Mouse (Mus musculus): ENCODE measurements around the gene Gamt. TPM values are rescaled to one million over a fixed set of nuclear protein-coding genes. Genes with fewer than 3 reads are reported as not detected.
A peak's percentile ranks its signal among the peaks of the same experiment; 100 is the strongest.

Gamt gene
- total and polyA plus RNA-seq, 3 experiments = 246 to 833 (median 281) TPM

DNA sequence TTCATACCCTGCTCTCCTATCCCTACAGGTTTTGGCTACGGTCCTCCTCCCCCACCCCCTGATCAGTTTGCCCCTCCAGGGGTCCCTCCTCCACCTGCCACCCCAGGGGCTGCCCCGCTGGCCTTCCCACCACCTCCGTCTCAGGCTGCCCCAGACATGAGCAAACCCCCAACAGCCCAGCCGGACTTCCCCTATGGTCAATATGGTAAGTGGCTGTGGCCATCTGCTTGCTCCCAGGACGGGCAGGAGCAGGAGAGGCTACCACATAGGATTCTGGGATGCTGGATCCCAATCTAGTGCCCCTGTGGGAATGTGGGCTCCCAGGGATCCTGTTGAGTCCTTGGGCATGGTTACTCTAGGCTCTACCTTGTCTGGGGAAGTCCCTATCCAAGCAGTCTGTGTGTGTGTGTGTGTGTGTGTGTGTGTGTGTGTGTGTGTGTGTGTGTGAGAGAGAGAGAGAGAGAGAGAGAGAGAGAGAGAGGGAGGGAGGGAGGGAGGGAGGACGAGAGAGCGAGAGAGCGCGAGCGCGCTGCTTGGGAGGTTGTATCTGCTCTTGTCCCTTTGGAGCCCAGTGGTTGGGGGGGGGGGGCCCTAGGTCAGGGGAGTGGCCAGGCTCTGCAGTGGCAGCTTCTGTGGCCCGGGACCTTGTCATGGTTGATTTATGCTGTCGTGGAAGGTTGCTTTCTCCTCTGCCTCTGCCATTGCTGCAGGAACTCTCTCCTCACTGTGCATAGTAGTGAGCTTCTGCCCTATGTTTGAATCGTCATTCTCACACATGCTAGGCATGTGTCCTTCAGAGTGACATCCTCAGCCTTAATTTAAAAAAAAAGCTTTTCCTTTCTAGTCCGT, 24.6 kb upstream of the Gamt start:
- peak; percentile 81 for DNase-seq

DNA sequence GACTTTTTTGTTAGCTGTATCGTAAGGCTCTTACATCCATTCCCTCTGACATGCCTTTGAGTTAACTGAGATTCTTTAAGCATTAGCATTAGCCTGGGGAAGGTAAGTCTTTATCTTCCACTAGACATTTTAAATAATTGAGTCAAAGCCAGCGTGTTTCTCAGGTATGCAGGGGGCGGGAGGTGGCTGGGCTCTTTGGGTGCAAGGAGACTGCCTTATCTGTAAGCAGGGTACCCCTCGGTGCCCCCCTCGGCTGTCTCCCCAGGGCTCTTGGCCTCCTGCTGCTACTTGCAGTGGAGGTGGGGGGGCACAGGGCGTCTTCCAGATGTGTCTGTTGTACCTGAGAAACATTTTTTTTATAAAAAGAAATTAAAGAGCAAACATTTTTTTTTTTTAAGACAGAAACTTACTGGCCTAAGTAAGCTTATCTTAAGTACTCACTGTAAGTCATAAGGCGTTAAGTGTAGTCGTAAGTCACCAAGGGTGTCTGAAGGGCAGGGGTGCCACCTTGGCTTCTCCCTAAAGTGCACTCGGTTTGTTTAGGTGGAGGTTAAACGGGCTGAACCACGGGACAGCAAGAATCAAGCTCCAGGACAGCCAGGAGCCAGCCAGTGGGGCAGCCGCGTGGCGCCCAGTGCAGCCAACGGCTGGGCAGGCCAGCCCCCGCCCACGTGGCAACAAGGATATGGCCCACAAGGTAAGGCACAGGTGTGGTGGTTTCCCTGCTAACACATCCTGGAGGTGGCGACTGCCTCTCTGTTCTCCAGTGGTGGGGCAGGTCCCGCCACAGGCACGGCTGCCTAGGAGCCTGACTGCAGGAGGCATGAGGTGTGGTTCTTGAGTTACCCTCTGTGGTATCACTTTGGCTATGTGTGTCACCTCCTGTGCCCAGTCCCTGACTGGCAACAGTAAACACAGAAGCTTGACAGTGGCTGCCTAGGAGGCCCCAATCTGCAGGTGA, 21.9 kb upstream of the Gamt start:
- no peak for DNase-seq

DNA sequence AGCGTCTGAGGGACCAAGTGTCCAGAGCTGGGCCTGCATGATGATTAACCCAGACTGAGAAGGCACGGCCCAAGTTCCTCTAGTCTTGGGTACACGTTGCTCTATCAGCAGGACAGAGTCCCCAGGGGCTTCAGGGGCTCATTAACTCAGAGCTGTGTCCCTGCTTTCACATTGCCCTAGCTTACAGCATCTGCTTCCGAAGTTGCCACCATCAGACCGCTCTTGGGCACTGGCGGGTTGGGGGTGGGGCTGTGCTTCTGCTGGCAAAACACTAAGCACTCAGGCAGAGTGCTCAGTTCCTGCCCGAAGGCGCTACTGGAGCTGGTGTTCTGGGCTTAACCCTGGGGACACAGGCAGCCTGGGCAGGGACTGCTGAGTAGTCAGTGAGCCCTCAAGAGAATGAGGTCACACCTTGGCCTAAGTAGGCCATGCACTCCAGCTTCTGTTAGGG, 21.1 kb upstream of the Gamt start:
- peak; percentile 71 for DNase-seq

DNA sequence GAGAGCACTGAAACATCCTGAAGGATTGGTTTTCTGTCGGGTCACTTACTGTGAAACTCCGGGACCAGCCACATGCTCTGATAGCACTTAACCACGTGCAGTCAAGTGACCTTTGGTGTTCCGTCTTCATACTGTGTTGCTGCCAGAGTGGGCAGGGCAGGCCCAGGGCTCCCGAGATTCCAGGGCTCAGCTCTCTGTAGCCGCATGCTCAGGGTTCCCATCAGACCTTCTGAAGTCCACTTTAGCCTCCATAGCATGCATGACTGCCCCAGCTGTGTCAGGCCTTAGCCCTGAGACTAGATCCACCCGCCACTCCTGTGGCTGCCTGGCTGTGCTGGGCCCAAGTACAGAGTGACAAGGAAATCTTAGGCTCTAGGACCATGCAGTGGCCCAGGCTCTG, 20.5 kb upstream of the Gamt start:
- peak; percentile 78 for DNase-seq

DNA sequence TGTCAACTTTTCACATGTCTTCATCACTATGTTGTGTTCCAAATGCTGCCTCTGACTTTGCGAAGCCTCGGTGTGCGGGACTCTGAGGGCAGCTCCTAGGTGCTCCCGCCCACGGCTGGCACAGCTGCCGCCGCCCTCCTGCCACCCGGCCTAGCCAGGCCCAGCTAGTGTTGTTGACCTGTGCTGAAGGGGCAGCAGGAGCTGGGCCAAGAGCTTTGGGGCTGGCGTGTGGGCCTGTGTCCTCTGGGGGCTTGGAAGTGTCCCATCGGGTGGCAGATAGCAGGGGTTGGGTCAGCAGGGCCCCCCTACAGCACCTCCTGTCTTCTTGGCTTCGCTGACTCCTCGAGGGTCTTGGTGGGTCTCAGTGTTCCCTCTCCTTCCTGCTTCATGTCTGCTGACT, 18.5 kb upstream of the Gamt start:
- no peak for DNase-seq

DNA sequence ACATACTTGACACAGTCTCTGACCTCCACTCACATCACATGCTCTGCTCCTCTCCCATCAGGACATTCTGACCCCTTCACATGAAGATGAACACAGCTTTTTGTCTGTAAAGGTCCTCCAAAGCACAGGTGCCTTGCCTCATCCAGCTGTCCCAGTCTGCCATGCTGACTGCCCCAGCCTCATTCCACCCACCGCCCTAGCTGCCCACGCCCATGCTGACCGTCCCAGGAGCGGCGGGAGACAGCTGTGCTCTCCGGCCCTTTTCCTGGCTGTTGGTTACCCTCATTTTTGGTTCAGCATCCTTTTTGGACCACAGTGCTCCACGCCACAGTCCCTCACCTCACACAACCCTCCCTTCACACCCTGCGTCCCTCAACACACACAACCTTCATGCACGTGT, 17.6 kb upstream of the Gamt start:
- no peak for DNase-seq

DNA sequence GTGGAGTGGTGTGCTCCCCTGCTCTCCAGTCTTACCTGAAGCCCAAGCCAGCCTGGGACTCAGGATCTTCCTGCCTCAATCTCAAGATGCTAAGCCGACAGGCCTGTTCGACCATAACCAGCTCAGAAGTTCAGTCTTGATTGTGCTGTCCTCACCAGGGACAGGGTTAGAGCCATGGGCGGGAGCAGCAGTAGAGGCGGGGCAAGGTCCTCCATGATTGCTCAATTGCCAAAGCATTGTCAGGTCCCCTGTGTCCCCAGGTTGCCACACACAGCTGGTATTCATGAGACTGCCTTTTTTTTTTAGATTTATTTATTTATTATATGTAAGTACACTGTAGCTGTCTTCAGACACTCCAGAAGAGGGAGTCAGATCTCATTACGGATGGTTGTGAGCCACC, 15.4 kb upstream of the Gamt start:
- no peak for DNase-seq

DNA sequence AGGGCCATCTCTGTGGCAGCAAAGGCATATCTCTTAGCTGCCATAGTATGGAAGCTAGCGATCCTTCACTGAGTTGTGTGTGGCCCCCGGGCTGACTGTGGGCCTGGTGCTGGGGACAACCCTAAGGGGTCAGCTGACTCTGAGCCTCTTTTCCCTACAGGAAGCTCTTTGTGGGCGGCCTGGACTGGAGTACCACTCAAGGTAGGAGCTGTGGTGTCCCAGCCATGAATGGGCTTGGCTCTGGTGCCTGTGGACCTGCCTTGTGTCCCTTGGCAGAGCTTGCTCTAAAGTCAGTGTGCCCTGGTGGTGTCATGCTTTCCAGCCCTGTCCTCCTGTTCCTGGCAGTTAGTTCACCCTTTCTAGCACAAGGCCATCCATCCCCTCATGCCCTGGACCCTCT, 13.0 kb upstream of the Gamt start:
- DNase-seq = no peak

DNA sequence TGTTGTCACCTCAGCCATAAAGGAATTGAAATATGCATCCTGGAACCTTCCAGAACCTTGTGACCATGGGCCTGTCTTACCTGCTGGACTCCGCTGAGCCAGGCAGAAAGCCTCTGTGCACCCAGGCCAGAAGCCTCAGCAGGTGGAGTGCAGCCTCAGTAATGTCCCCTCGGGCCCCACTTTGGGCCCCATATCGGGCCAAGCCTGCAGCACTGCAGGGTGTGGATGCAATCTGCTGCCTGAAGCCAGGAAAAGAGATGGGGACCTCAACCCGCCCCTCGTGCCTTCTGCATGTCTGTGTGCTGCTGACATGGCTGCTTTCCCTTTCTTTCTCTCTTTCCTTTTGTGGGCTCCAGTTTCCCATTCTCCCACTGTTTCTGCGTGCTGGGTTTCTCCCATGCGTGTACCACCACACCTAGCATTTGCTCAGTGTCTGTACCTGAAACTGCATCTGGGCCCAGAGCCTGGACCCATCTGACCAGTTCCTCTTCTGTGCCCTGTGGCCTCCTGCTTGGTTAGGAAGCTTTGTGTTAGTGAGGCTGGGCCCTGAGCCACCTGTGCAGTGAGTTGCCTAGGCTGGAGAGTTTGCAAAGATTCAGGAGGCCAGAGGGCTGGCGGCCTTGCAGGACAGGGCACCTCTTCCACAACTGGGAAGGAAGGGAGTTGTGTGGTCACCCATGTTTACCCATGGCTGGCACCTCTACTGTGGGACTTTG, 11.2 kb upstream of the Gamt start:
- no peak for DNase-seq

DNA sequence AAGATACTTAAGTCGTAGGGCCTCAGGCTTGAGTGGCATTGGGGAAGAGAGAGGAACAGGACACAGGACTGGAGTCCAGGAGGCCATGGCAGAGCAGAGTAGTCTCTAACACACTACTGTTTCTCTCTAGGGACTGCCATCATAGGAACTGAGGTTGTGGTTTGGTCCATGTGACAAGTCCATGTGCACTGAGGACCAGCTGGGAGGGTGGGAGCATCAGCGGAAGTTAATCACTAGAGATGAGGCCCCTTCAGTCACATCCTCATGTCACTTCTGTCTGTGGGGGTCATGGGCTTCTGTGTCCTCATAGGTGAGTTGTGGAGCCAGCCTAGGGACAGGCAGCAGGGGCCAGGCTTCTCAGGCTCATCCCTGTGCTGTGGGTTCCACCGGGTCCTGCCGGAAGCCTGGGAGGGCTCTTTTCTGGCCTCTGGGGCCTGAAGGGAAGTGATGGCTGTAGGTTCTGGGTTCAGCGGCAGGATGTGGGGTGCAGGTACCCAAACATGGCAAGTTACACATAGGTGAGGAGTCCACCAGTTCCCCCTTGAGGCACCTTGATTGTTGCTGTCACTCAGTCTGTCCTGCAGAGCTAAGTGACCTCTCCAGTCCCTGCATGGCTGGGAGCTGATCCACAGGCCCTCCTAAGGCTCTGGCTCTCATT, 10.5 kb upstream of the Gamt start:
- DNase-seq = no peak

DNA sequence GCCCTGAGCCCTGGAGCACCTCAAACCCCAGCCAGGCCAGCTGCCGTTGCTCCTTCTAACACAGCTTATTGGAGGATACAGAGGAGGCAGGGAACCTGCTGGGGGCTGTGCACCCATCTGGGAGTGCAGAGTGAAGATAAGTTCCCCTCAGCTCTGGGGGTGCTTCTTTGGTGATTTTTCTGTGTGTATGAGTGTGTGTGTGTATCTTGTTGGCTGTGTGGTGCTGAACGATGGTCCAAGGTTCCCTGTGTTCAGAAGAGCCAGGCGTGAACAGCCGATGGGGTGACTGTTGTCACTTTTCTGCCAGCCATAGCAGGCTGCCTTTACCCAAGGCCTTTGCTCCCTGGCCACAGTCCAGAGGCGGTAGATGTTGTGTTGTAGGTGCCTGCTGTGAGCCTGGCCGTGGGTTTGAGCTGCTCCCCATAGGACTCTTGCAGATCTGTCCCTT, 9.9 kb upstream of the Gamt start:
- peak; percentile 73 for DNase-seq

DNA sequence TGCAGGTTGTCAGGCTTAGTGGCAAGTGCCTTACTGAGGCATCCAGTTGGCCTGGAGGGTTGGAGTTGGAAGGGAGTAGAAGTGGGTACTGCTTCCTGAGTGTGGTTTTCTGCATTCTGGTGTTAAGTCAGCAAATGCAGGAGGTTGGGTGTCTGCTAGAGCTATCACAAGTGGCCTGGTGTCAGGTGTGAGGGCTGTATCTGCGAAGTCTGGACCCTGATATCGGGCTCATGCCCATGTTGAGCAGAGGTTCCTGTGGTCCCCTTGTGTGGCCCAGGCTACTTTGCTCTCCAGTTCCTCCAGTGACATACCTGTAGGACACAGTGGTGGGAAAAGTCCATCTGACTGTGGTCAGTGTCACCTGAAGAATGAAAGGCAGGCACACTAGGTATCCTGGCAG, 9.3 kb upstream of the Gamt start:
- DNase-seq = no peak

DNA sequence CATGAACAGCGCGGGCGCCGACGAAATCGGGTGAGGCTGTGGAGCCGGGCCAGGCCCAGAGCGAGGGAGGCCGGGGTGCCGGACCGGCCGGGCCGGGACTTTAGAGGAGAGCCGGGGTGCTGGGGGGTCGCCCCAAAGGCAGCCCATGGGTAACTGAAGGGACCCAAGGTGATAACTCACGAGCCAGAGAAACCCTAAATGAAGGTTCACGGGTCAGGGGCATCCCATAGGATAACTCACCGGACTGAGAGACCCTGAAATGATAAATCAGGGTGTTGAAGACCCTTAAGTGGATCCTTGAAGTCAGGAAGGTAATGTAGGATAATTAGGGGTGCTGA, 4.3 kb upstream of the Gamt start:
- DNase-seq = no peak

DNA sequence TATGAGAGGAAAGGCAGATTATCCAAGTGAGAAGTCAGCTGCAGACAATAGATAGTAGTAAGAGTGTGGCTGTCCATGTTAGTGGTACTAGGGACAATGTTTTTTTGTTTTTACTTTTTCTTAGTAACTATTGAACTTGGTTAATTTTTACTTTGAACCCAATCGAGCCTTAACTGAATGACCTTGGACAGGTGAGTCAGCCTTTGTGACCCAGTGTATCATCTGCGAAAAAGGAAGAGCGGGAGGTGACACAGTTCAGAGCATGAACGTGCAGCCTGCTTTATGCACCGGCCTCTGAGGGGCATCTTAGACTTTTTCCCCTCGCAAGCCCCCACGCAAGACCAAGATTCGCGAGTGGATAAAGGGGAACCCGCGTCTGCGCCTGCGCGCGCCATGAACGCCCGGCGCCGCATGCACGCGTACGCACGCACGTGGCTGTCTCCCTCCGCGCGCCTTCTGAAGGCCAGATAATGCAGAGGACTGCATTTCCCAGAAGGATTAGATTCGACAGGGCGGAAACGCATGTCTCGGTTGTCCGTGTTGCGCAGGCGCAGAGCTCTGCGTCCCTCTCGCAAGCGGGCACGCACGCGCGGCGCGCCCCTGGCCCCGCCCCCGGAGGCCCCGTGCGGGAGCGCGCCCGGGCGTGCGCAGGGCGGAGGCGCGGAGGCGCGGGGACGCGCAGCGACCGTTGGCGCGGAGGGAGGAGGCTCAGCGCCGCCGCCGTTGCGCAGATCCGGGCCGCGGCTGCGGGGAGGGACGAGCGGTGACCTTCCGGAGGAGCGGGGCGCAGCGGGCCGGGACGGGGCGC, 3.7 kb upstream of the Gamt start:
- peak; percentile 100 for DNase-seq

DNA sequence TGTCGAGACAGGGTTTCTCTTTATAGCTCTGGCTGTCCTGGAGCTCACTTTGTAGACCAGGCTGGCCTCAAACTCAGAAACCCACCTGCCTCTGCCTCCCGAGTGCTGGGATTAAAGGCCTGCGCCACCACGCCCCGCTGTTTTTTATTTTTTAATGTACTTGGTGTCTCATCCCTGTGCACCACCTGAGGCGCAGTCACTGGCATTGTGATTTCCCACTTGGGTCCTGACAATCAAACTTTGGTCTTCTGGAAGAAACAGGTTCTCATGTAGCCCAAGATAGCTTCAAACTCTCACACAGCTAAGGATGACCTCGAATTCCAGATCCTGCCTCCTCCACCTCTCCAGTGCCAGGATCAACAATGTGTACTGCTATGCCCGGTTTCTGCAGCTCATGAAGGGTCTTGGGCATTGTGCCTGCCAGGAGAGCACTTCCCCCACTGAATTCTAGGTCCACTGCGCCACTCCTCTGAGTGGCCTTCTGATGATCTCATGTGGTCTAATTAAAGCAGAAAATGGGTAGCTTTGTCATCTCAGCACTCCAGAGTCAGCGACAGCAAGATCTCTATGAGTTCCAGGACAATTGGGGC, 2.1 kb upstream of the Gamt start:
- DNase-seq = no peak

DNA sequence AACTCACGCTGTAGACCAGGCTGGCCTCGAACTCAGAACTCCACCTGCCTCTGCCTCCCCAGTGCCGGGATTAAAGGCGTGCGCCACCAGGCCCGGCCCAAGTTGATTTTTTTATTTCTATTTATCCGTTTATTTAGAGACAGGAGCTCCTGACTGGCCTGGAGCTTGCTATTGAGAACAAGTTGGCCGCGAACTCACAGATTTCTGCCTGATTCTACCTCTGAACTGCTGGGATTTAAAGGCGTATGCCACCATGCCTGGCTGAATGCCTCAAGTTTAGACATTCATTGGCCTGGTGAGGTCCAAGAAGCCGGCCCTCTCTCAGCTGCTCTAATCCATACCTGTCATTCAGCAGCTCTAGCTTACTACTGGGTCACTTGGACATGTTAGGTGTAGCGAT, 1.4 kb upstream of the Gamt start:
- no peak for DNase-seq

DNA sequence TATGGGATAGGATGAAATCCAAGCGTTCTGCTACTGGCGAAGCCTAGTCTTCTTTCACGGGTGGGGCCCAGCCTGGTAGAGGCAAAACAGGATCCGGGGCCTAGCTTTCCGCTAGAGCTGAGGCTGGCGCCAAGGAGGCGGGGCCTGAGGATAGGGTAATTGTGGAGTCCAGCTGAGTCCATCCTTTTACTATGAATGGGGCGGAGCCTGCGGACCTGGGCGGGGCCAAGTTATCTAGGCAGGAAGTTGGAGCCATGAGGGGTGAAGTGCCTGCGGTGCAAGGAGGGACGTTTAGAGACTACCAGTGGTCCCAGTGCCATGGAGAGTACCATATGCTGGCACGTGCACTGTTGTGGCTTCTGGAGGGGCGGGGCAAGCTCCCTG, 765 bp upstream of the Gamt start:
- peak; percentile 99 for DNase-seq

DNA sequence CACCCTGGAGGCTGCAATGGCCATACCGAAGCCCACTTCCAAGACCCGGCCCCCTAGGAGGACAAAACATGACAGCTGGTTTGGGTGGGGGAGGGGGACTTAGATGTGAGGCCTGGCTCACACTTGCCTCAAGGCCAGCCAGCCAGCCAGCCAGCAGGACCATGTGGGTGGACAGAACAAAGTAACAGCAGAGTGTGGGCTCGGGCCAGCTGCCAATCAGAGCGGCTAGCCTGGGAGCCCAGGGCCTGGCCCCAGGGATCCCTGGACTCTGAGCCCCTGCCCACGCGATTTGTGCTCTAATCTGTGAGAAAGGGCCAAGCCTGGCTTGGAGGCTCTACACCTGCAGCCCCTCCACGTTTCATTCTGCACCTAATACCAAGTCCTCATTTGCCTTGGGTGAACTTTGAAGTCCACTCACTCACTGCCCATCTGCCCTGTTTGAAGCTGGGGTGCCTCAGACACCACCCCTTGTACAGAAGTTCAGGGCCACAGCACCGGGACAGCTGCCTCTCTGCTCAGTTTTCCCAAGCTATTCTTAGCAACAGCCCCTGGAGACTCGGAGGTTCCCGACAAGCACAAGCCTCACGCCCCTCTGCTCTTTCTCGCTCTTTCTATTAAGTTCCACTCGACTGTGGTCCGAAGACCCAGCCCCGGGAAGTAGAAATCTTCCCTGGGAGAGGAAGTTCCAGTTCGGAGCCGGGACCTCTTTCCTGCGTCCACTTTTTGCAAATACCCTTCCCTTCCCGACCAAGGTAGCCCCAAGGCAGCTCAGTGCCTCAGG, 761 bp downstream of the Gamt start:
- DNase-seq = peak; percentile 91

DNA sequence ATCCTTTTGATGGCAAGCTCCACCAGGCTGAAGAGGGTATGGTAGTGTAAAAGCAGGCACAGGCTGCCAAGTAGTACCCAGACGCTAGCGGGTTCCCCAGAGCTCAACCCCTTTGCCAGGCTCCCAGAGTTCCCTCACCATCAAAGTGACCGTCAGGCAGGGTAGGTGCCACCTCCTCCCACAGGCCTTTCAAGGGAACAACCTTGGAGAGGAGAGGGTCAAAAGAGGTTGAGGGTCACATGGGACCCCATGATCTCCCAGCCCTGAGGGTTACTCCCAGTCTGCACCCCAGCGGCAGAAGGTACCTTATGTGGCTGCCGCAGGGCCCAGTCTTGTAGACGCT, 1.4 kb downstream of the Gamt start:
- peak; percentile 75 for DNase-seq
